Mouse (Mus musculus): ENCODE results near the gene Synpr. TPM values are rescaled to one million over a fixed set of nuclear protein-coding genes. Genes with fewer than 3 reads are reported as not detected.
A peak's percentile ranks its signal among the peaks of the same experiment; 100 is the strongest.
"Not testable (repeated sequence)": the region's sequence is repeated elsewhere in the genome, so short reads cannot be mapped to it uniquely, and the experiment has no call there.

Gene Synpr
- polyA plus RNA-seq (2015; fragmentation: Nextera tagmentation; extraction: Ambion mirVana): 35.9 and 38.0 TPM in 2 replicates

DNA sequence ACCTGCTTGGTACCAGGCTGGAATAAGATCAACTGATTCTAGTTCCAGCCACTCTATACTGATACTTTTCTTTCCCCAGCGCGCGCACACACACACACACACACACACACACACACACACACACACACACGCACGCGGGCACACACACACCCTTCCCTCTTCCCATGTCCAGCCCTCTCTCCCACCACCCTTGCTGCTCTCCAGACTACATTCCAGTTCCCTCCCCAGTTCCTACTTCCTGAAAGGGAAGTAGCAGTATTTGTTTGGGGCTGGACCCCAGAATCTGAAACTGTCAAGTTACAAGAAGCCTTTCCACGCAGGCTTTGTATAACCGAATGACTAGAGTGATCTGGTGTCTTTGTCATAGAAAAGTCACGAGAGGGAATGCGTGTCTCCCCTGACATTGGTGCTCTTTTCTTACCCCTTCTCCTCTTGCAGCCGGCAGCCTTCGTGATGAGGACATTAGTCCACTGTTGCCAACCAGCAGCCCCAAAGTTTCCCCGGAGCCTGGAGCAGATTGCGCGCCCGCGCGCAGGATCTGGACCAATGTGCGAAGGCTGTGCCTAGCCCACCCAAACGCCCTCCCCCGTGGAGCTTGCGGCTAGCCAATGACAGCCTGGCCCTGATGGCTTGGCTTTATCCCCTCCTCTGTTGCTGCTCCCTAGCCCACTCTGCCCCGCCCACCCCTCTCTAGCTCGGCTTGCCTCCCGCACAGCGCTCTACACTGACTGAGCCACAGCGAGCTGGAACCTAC is at the start of gene Synpr:
Gene Synpr (plus strand): TSS at position 690 of the 754 bp plus-strand sequence.
- H3K36me3 ChIP-seq: no peaks in the 10 kb centered on the region
- ATAC-seq (ENCODE audit: low FRiP score): peak; percentile 100
- H3K4me3 ChIP-seq: peak within 1 kb of the TSS; percentile 43
- H3K9ac ChIP-seq: peak within 1 kb of the TSS; percentile 64
- H3K27me3 ChIP-seq: peaks cover 13% of the 10 kb centered on the region
- peak within 1 kb of the TSS; percentile 80 for H3K4me2 ChIP-seq
- WGBS: 3% methylated on average over 24 of the region's 27 CpGs
- H3K27ac ChIP-seq: 0 out of 2 replicates have a peak within 1 kb of the TSS, but pooled peaks have one; percentile 8
- H3K4me1 ChIP-seq (replicated peaks): peaks cover 15% of the 10 kb centered on the region
- H3K9me3 ChIP-seq: no peaks in the 10 kb centered on the region

DNA sequence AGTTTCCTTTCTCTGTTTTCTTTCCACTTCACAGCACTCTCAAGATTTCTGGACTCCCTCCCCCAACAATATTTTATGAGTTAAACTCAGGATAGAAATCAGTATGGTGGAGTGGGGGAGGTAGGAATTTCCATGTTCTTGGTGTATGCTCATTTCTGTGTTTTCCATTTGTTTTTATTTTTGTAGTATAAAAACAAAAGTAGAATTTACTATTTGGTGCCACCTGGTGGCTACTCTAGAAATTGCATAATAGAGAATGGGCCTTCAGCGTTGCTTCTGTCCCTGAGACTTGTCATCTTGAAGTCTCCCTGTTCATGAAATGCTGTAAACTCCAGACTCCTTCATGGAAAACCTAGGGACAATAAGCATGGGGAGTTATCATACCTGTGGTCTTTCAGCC is 47.7 kb upstream of the Synpr start:
- H3K4me2 ChIP-seq: no peak overlapping the region
- no peaks in the 10 kb centered on the region for H3K36me3 ChIP-seq
- H3K4me1 ChIP-seq (replicated peaks): no peaks in the 10 kb centered on the region
- H3K9me3 ChIP-seq: no peaks in the 10 kb centered on the region
- no peaks in the 10 kb centered on the region for H3K27me3 ChIP-seq
- 8% methylated on average over 1 of the region's 1 CpGs for WGBS
- H3K9ac ChIP-seq: no peak overlapping the region
- H3K4me3 ChIP-seq: no peak overlapping the region
- ATAC-seq (ENCODE audit: low FRiP score): no peak
- H3K27ac ChIP-seq: no peak overlapping the region

DNA sequence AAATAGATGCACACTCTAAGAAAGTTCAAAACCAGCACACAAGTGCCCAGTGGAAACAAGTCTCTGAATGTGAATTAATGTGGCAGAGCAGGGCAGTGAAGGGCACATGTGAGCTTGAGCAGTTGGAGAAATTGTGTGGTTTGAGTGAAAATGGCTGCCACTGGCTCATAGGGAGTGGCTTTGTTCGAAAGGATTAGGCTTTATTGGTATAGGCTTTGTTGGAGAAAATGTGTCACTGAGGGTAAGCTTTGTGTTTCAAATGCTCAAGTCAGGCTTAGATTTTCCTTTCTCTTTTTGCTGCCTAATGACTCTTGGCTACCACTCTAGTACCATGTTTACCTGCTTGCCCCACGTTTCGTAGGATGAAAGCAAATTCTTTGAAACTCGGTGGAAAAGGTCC is 37.1 kb upstream of the Synpr start:
- ATAC-seq (ENCODE audit: low FRiP score): no peak

GRCm38 (mm10) chr14:13249361-13249760 is 35.2 kb upstream of the Synpr start:
- Histone ChIP-seq H3K27ac (no peak overlapping the region), H3K9ac (no peak overlapping the region), H3K9me3 (no peaks in the 10 kb centered on the region), H3K4me3 (no peak overlapping the region), H3K4me1 (replicated peaks) (no peaks in the 10 kb centered on the region), H3K4me2 (no peak overlapping the region), H3K36me3 (no peaks in the 10 kb centered on the region), H3K27me3 (no peaks in the 10 kb centered on the region)
- ATAC-seq (ENCODE audit: low FRiP score): no peak

More for the DNA sequence above, 37.1 kb upstream of the Synpr start:
- H3K27ac ChIP-seq: no peak overlapping the region
- H3K9ac ChIP-seq: no peak overlapping the region
- no peaks in the 10 kb centered on the region for H3K4me1 ChIP-seq (replicated peaks)
- H3K4me3 ChIP-seq: no peak overlapping the region
- H3K36me3 ChIP-seq: no peaks in the 10 kb centered on the region
- H3K27me3 ChIP-seq: no peaks in the 10 kb centered on the region
- WGBS: 54% methylated on average over 4 of the region's 4 CpGs
- no peaks in the 10 kb centered on the region for H3K9me3 ChIP-seq
- no peak overlapping the region for H3K4me2 ChIP-seq

GRCm38 (mm10) chr14:13252594-13252993 is 32.0 kb upstream of the Synpr start:
- no peaks in the 10 kb centered on the region for H3K27me3 ChIP-seq
- ATAC-seq (ENCODE audit: low FRiP score): no peak
- no peaks in the 10 kb centered on the region for H3K36me3 ChIP-seq
- no peaks in the 10 kb centered on the region for H3K9me3 ChIP-seq
- H3K4me2 ChIP-seq: no peak overlapping the region
- no peak overlapping the region for H3K9ac ChIP-seq
- WGBS: 84% methylated on average over 1 of the region's 1 CpGs
- H3K27ac ChIP-seq: no peak overlapping the region
- no peak overlapping the region for H3K4me3 ChIP-seq
- no peaks in the 10 kb centered on the region for H3K4me1 ChIP-seq (replicated peaks)

DNA sequence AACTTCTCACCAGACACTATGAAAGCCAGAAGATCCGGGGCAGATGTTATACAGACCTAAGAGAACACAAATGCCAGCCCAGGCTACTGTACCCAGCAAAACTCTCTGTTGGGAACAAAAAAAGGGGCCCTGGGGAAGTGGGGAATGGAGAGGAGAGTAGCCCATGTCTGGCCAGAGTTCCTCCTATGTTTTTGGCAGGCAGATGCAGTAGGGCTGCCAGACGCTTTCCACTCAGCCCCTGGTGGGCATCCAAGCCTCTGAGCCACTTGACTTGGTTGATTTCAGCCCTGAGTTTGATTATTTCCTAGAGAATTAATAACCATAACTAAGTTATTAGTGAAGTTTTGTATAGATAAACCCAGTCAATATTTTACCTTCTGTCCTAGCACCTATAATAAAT is 29.8 kb upstream of the Synpr start:
- H3K36me3 ChIP-seq; H3K4me1 ChIP-seq (replicated peaks); H3K4me2 ChIP-seq; H3K4me3 ChIP-seq; H3K9me3 ChIP-seq; ATAC-seq (ENCODE audit: low FRiP score); H3K27ac ChIP-seq; H3K9ac ChIP-seq; H3K27me3 ChIP-seq: not testable (repeated sequence)
- 89% methylated on average over 2 of the region's 2 CpGs for WGBS

GRCm38 (mm10) chr14:13262406-13262805 is 22.2 kb upstream of the Synpr start:
- peak; percentile 66 for ATAC-seq (ENCODE audit: low FRiP score)
- Histone ChIP-seq H3K27ac (no peak overlapping the region), H3K36me3 (no peaks in the 10 kb centered on the region), H3K9me3 (no peaks in the 10 kb centered on the region), H3K27me3 (no peaks in the 10 kb centered on the region), H3K9ac (no peak overlapping the region), H3K4me3 (no peak overlapping the region), H3K4me2 (no peak overlapping the region), H3K4me1 (replicated peaks) (no peaks in the 10 kb centered on the region)
- 23% methylated on average over 1 of the region's 1 CpGs for WGBS

GRCm38 (mm10) chr14:13266331-13266730 is 18.2 kb upstream of the Synpr start:
- no peak for ATAC-seq (ENCODE audit: low FRiP score)
- WGBS: 74% methylated on average over 2 of the region's 2 CpGs
- Histone ChIP-seq H3K27me3 (no peaks in the 10 kb centered on the region), H3K9me3 (no peaks in the 10 kb centered on the region), H3K27ac (no peak overlapping the region), H3K9ac (no peak overlapping the region), H3K4me3 (no peak overlapping the region), H3K4me2 (no peak overlapping the region), H3K36me3 (no peaks in the 10 kb centered on the region), H3K4me1 (replicated peaks) (no peaks in the 10 kb centered on the region)

GRCm38 (mm10) chr14:13267181-13267580 is 17.4 kb upstream of the Synpr start:
- Histone ChIP-seq H3K4me3 (no peak overlapping the region), H3K4me1 (replicated peaks) (no peaks in the 10 kb centered on the region), H3K36me3 (no peaks in the 10 kb centered on the region), H3K9me3 (no peaks in the 10 kb centered on the region), H3K9ac (no peak overlapping the region), H3K27me3 (no peaks in the 10 kb centered on the region), H3K27ac (no peak overlapping the region), H3K4me2 (no peak overlapping the region)
- 87% methylated on average over 4 of the region's 4 CpGs for WGBS
- ATAC-seq (ENCODE audit: low FRiP score): no peak

GRCm38 (mm10) chr14:13283211-13283610 is 1.4 kb upstream of the Synpr start:
- no peak overlapping the region for H3K9ac ChIP-seq
- H3K4me2 ChIP-seq: no peak overlapping the region
- no peaks in the 10 kb centered on the region for H3K9me3 ChIP-seq
- no peak for ATAC-seq (ENCODE audit: low FRiP score)
- peaks cover 15% of the 10 kb centered on the region for H3K4me1 ChIP-seq (replicated peaks)
- H3K27me3 ChIP-seq: peaks cover 13% of the 10 kb centered on the region
- H3K27ac ChIP-seq: no peak overlapping the region
- 65% methylated on average over 4 of the region's 4 CpGs for WGBS
- no peak overlapping the region for H3K4me3 ChIP-seq
- no peaks in the 10 kb centered on the region for H3K36me3 ChIP-seq

- no peaks in the 10 kb centered on the region for H3K36me3 ChIP-seq
- no peak overlapping the region for H3K27ac ChIP-seq
- peaks cover 15% of the 10 kb centered on the region for H3K4me1 ChIP-seq (replicated peaks)
- H3K4me3 ChIP-seq: peak overlapping the region; percentile 43
- ATAC-seq (ENCODE audit: low FRiP score): peak; percentile 64; the same call in 1 of the 2 replicates
- H3K9me3 ChIP-seq: no peaks in the 10 kb centered on the region
- 11% methylated on average over 13 of the region's 13 CpGs for WGBS
- peak overlapping the region; percentile 64 for H3K9ac ChIP-seq
- peaks cover 13% of the 10 kb centered on the region for H3K27me3 ChIP-seq
- peak overlapping the region; percentile 80 for H3K4me2 ChIP-seq
These were observed 242 bp downstream of the Synpr start for GRCm38 (mm10) chr14:13284845-13285198.

DNA sequence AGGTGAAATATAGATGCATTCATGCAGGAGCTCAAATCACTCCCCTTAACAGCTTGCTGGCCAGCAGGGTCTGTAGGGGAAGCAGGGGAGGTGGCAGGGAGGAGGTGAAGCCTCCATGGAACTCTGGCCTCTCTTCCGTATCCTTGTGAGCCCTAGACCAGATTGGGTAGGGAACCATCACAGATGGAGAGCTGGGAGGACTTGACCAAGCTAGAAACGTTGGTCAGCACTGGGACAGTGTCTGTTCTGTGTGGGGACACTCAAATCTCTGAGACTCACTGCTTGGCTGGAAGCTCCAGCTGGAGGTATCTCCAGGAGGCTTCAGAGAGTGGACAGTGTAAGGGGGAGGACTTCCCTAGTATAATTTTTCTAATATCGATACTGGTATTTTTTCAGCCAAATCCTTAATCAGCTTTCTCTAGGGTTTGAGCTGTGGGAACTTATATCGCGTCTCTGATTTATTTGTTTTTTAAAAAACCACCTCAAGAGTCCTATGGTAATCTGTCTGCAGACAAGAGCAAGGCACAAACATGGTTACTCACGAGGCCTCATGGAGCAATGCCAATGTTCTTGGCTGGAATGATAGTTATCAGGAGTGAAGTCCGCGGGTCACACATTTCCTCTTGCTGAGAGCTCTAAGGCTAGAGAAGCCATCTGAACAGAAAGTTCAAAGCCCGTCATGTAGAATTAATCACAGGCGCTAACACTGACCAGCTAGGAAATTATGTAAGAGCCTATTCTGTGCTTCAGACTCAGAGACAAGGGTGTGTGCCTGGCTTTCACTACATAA is 956 bp downstream of the Synpr start:
- ATAC-seq (ENCODE audit: low FRiP score): 0 out of 2 replicates have a peak, but pooled peaks have one; percentile 0
- Histone ChIP-seq H3K4me2 (peak overlapping the region; percentile 80; the same call in 1 of the 2 replicates), H3K27me3 (peaks cover 13% of the 10 kb centered on the region), H3K4me1 (replicated peaks) (peaks cover 15% of the 10 kb centered on the region), H3K9me3 (no peaks in the 10 kb centered on the region), H3K4me3 (no peak overlapping the region), H3K27ac (no peak overlapping the region), H3K36me3 (no peaks in the 10 kb centered on the region), H3K9ac (no peak overlapping the region)
- WGBS: 83% methylated on average over 10 of the region's 10 CpGs
